Mouse (Mus musculus) neural tube, embryonic 11.5 days (tissue): ENCODE results near the gene Ccr9. TPM values are rescaled to one million over a fixed set of nuclear protein-coding genes. Genes with fewer than 3 reads are reported as not detected.

Experiments used
- ATAC-seq: fragments of 200-750 bp; cut with Nextera tagmentation; 2 replicates; pipeline ENCODE4 v1.8.0; 2017; ENCODE audit warnings: moderate number of reproducible peaks, mild to moderate bottlenecking, moderate TSS enrichment, moderate library complexity; ENCODE audit not compliant: insufficient read depth, low FRiP score, low TSS enrichment
- DNase-seq: peaks from one replicate; pipeline ENCODE4 v3.0.0-alpha.2; 2015; ENCODE audit warnings: low spot score
- H3K27ac ChIP-seq: fragments of 300-500 bp; sonication (generic); 2 replicates; pipeline ENCODE4 v1.5.1; 2014; ENCODE audit warnings: low read depth, mild to moderate bottlenecking, low read length
- H3K27me3 ChIP-seq: fragments of 300-500 bp; sonication (generic); 2 replicates; pipeline ENCODE4 v1.6.1; 2014; ENCODE audit warnings: mild to moderate bottlenecking, low read length, mixed read lengths; ENCODE audit not compliant: control insufficient read depth, insufficient read depth
- H3K36me3 ChIP-seq: fragments of 300-500 bp; sonication (generic); 2 replicates; pipeline ENCODE4 v1.6.1; 2014; ENCODE audit warnings: mild to moderate bottlenecking, low read length, moderate library complexity, mixed read lengths; ENCODE audit not compliant: control insufficient read depth, insufficient read depth
- H3K4me1 ChIP-seq: fragments of 300-500 bp; sonication (generic); 2 replicates; pipeline ENCODE4 v1.6.1; 2014; ENCODE audit warnings: low read length, mixed read lengths; ENCODE audit not compliant: control insufficient read depth, insufficient read depth
- H3K4me2 ChIP-seq: fragments of 300-500 bp; sonication (generic); 2 replicates; pipeline ENCODE4 v1.6.1; 2014; ENCODE audit warnings: low read depth, mild to moderate bottlenecking, moderate library complexity
- H3K4me3 ChIP-seq: fragments of 300-500 bp; sonication (generic); 2 replicates; pipeline ENCODE4 v1.5.1; 2014; ENCODE audit warnings: low read depth, low read length
- H3K9ac ChIP-seq: fragments of 300-500 bp; sonication (generic); 2 replicates; pipeline ENCODE4 v1.6.1; 2014; ENCODE audit warnings: mild to moderate bottlenecking, low read length
- H3K9me3 ChIP-seq: fragments of 300-500 bp; sonication (generic); 2 replicates; pipeline ENCODE4 v1.6.1; 2016; ENCODE audit warnings: low read length; ENCODE audit not compliant: control insufficient read depth
- WGBS: fragments of 180-500 bp; shearing (Covaris S2); extraction: QIAGEN DNeasy Blood & Tissue Kit; methylation state at CpG from one replicate; pipeline ENCODE4 v1.1.7; 2014; 5-methylcytosine and 5-hydroxymethylcytosine counted together
- polyA plus RNA-seq: library from polyadenylated mRNA; unstranded; fragments of >200 nt; fragmentation: Nextera tagmentation; extraction: Ambion mirVana; gene quantifications from 2 replicates; pipeline ENCODE4 v1.2.1, GENCODE M21; 2014

Ccr9 gene
- 0.08 TPM in 1 of 2 replicates, not detected in the other for polyA plus RNA-seq

- Histone ChIP-seq H3K27me3 (peaks cover 29% of the 10 kb centered on the region), H3K4me2 (peak within 1 kb of the TSS; percentile 67), H3K27ac (no peak within 1 kb of the TSS), H3K4me1 (0 out of 2 replicates have a peak, but pooled peaks cover 5% of the 10 kb centered on the region), H3K9ac (no peak within 1 kb of the TSS), H3K4me3 (peak within 1 kb of the TSS; percentile 37), H3K36me3 (no peaks in the 10 kb centered on the region), H3K9me3 (no peaks in the 10 kb centered on the region)
- DNase-seq, result peak; percentile 43
- peak; percentile 48; the same call in 1 of the 2 replicates for ATAC-seq
- WGBS, result under 1% methylated on average over 73 of the region's 73 CpGs
Measured at GRCm38 (mm10) chr9:123678327-123679105, at the start of gene Ccr9, which contains the start of gene Slc6a20a. Gene Ccr9 (plus strand): TSS chr9:123678439. Gene Slc6a20a (minus strand): TSS chr9:123678885.

DNA sequence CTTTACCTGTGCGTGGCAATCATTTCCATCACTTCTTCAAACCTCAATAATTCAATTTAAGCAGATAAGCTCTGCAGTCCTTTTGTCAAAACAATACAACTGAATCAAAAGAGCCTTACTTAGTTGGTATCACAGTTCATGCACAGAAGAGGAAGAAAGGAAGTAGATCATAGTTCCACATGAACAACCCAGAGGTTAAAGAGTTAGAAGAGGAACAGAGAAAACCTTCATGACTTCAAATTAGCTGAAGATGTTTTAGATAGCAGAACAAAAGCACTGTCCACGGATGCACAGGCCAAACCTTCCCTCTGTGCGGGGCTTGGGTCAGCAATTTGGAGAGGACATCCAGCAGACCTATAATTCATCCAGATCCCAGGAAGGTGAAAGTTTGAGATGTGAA lies 46.6 kb upstream of the Ccr9 start:
- no peaks in the 10 kb centered on the region for H3K4me1 ChIP-seq
- no peaks in the 10 kb centered on the region for H3K27me3 ChIP-seq
- H3K4me2 ChIP-seq, result no peak overlapping the region
- WGBS, result 80% methylated on average over 3 of the region's 3 CpGs
- H3K9ac ChIP-seq, result no peak overlapping the region
- no peak overlapping the region for H3K4me3 ChIP-seq
- H3K27ac ChIP-seq, result no peak overlapping the region
- ATAC-seq (no peak), DNase-seq (no peak)
- no peaks in the 10 kb centered on the region for H3K9me3 ChIP-seq
- H3K36me3 ChIP-seq, result no peaks in the 10 kb centered on the region

DNA sequence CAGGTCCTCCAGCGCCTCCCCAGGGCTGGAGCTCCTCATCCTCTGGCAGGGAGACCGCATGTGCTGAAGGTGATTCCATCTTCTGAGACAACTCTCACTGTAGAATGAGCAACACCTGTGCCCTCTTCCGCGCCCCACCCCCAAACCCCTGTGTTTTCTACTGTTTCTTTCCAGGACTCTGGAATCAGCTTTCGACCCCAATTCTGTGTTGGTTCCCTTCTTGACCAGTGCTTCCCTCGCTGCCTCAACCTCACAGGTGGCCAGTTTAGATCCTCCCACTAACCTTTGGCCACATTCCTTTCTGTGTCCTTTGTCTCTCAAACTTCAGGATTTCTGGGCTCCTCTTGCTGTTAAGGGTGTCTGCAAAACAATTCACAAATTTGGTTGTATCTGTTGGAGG lies 46.0 kb upstream of the Ccr9 start, which contains the start of gene Slc6a20b:
TSS of gene Slc6a20b (minus strand) at position 285 of the 400 bp plus-strand sequence.
- no peaks in the 10 kb centered on the region for H3K4me1 ChIP-seq
- H3K4me3 ChIP-seq, result no peak within 1 kb of the TSS
- H3K9ac ChIP-seq, result no peak within 1 kb of the TSS
- no peak within 1 kb of the TSS for H3K27ac ChIP-seq
- no peaks in the 10 kb centered on the region for H3K36me3 ChIP-seq
- H3K9me3 ChIP-seq, result no peaks in the 10 kb centered on the region
- no peaks in the 10 kb centered on the region for H3K27me3 ChIP-seq
- ATAC-seq (no peak), DNase-seq (no peak)
- no peak within 1 kb of the TSS for H3K4me2 ChIP-seq
- 88% methylated on average over 6 of the region's 6 CpGs for WGBS

DNA sequence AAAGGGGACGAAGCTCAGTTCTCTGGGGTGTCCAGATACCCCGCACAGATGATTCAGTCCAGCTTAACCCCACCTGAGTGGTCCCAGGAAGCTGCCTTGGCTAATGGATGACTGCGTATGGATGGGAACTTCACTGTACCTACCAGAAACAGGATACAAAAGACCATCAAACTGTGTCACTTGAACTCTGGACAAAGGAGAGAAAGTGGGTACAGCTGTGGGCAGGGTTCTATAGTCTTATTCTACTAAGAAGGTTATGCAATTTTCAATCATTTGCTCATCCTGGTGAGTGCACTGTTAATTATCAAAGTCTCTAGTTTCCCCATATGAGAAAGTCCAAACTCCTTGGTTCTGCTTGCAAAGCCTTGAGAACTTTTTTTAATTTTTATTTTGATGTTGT lies 45.2 kb upstream of the Ccr9 start:
- WGBS, result 90% methylated on average over 3 of the region's 3 CpGs
- DNase-seq (no peak), ATAC-seq (no peak)
- no peak overlapping the region for H3K4me2 ChIP-seq
- H3K27ac ChIP-seq, result no peak overlapping the region
- no peaks in the 10 kb centered on the region for H3K9me3 ChIP-seq
- H3K36me3 ChIP-seq, result no peaks in the 10 kb centered on the region
- no peak overlapping the region for H3K9ac ChIP-seq
- no peaks in the 10 kb centered on the region for H3K27me3 ChIP-seq
- H3K4me3 ChIP-seq, result no peak overlapping the region
- no peaks in the 10 kb centered on the region for H3K4me1 ChIP-seq

DNA sequence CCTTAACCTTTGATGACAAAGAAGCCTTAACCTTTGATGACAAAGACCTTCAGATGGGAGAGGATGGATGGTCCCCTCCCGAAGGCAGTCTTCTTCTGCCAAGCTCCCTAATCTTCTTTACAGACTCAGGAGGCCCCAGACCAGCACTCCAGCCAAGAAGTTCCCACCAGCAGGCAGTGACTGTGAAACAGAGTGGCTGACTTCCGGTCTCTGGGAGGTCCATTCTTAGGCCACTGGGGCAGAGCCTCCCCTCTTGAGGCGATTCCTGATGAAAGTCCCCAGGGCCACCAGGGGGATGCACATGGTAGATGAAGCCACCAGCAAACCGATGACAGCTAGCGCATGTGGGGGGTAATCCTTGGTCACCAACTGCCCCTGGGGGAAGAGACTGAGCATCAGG lies 41.5 kb upstream of the Ccr9 start:
- H3K27me3 ChIP-seq, result no peaks in the 10 kb centered on the region
- WGBS, result 71% methylated on average over 5 of the region's 5 CpGs

GRCm38 (mm10) chr9:123638231-123638630 lies 40.0 kb upstream of the Ccr9 start:
- H3K27me3 ChIP-seq, result no peaks in the 10 kb centered on the region
- no peaks in the 10 kb centered on the region for H3K4me1 ChIP-seq
- no peak for DNase-seq
- H3K36me3 ChIP-seq, result no peaks in the 10 kb centered on the region
- H3K9me3 ChIP-seq, result no peaks in the 10 kb centered on the region
- H3K9ac ChIP-seq, result no peak overlapping the region
- no peak overlapping the region for H3K27ac ChIP-seq
- H3K4me2 ChIP-seq, result no peak overlapping the region
- no peak overlapping the region for H3K4me3 ChIP-seq
- ATAC-seq, result no peak

More for the DNA sequence above, 41.5 kb upstream of the Ccr9 start:
- ATAC-seq (no peak), DNase-seq (no peak)
- H3K27ac ChIP-seq, result no peak overlapping the region
- no peak overlapping the region for H3K9ac ChIP-seq
- H3K36me3 ChIP-seq, result no peaks in the 10 kb centered on the region
- H3K4me3 ChIP-seq, result no peak overlapping the region
- no peaks in the 10 kb centered on the region for H3K9me3 ChIP-seq
- no peak overlapping the region for H3K4me2 ChIP-seq
- no peaks in the 10 kb centered on the region for H3K4me1 ChIP-seq

DNA sequence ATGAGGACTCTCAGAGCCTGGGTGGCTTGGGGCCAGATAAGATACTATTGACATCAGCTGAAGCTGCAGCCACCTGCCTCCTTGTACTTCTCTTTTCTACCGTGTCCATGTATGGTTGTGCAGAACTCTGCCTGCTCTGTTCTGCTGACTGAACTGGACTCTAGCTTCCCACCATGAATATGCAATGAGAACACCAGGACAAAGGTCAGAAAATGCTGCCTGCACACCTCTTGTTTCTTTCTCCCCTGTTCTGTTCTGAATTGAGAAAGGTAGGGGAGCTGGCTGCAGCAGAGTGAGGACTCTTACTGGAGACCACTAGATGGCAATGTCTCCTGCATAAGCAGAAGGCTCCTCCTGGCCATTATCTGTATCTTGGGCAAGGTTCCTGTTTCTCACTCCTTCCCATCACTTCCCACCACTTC lies 39.6 kb upstream of the Ccr9 start:
- ATAC-seq (no peak), DNase-seq (no peak)
- H3K4me1 ChIP-seq, result no peaks in the 10 kb centered on the region
- 88% methylated on average over 1 of the region's 1 CpGs for WGBS
- H3K36me3 ChIP-seq, result no peaks in the 10 kb centered on the region
- H3K27me3 ChIP-seq, result no peaks in the 10 kb centered on the region
- H3K4me2 ChIP-seq, result no peak overlapping the region
- no peaks in the 10 kb centered on the region for H3K9me3 ChIP-seq
- H3K27ac ChIP-seq, result no peak overlapping the region
- H3K9ac ChIP-seq, result no peak overlapping the region
- H3K4me3 ChIP-seq, result no peak overlapping the region

DNA sequence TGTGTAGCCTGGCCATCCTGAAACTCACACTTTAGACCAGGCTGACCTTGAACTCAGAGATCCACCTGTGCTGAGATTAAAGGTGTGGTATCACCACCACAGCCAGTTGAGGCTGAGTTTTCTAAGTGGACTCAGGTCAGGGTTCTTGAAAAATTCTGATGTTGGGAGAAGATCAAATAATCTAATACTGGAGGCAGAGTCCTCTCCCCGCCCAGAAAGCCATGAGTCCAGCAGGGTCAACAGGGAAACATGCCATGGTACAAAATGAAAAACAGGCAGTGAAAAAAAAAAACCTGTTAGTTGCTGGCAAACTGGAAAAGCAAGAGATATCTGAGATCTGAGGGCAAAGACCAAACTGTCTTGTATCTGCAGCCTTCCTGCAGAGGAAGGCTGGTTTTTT lies 38.1 kb upstream of the Ccr9 start:
- no peaks in the 10 kb centered on the region for H3K27me3 ChIP-seq
- no peak for DNase-seq
- no peak overlapping the region for H3K27ac ChIP-seq
- no peaks in the 10 kb centered on the region for H3K9me3 ChIP-seq
- no peaks in the 10 kb centered on the region for H3K4me1 ChIP-seq
- no peak overlapping the region for H3K9ac ChIP-seq
- H3K4me3 ChIP-seq, result no peak overlapping the region
- ATAC-seq, result no peak
- WGBS, result 72% methylated on average over 1 of the region's 1 CpGs
- H3K36me3 ChIP-seq, result no peaks in the 10 kb centered on the region
- H3K4me2 ChIP-seq, result no peak overlapping the region
